Mouse (Mus musculus) midbrain, embryonic 10.5 days (tissue): ENCODE results near the gene Kcng4. TPM values are rescaled to one million over a fixed set of nuclear protein-coding genes. Genes with fewer than 3 reads are reported as not detected.

Source experiments
- DNase-seq: peaks from one replicate; pipeline ENCODE4 v3.0.0-alpha.2; 2017; ENCODE audit warnings: low spot score
- H3K27ac ChIP-seq: fragments of 300-500 bp; sonication (generic); replicated peaks from 2 replicates; pipeline ENCODE4 v1.5.1; 2016; ENCODE audit warnings: mild to moderate bottlenecking
- H3K27me3 ChIP-seq: fragments of 300-500 bp; sonication (generic); 2 replicates; pipeline ENCODE4 v1.6.1; 2016; ENCODE audit warnings: low read depth, mild to moderate bottlenecking; ENCODE audit not compliant: poor library complexity, severe bottlenecking
- H3K36me3 ChIP-seq: fragments of 300-500 bp; sonication (generic); 2 replicates; pipeline ENCODE4 v1.6.1; 2016; ENCODE audit warnings: mild to moderate bottlenecking, moderate library complexity
- H3K4me1 ChIP-seq: fragments of 300-500 bp; sonication (generic); 2 replicates; pipeline ENCODE4 v1.6.1; 2016
- H3K4me3 ChIP-seq: fragments of 300-500 bp; sonication (generic); 2 replicates; pipeline ENCODE4 v1.5.1; 2016; ENCODE audit warnings: mild to moderate bottlenecking, moderate library complexity
- H3K9me3 ChIP-seq: fragments of 300-500 bp; sonication (generic); replicated peaks from 2 replicates; pipeline ENCODE4 v1.6.1; 2016; ENCODE audit warnings: mild to moderate bottlenecking
- whole genome bisulfite sequencing: fragments of 180-500 bp; shearing (Covaris S2); methylation state at CpG from one replicate; pipeline ENCODE4 v1.1.7; 2016; 5-methylcytosine and 5-hydroxymethylcytosine counted together
- polyA plus RNA-seq: library from polyadenylated mRNA; unstranded; fragments of >200 nt; fragmentation: Nextera tagmentation; extraction: Ambion mirVana; gene quantifications from 2 replicates; pipeline ENCODE4 v1.2.1, GENCODE M21; 2016

Kcng4 gene
- polyA plus RNA-seq, 1 experiment from 2014 or later, result 0.19 TPM

DNA sequence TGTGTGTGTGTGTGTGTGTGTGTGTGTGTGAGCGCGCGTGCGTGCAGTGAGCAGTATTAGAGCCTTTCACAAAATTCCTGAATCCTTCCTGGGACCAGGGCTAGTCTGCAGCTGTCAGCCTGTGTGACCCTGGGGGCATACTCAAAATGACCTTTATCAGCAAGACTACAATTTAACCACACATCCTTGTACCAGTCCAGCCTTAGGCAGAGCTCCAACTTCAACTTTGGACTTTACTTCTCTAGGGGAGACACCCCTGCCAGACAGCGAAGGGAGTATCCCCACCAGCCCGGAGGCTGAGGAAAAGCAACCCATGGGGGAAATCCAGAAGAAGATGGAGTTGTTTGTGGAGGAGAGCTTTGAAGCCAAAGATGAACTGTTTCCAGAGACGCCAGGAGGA, 44.0 kb downstream of the Kcng4 start:
- Histone ChIP-seq H3K4me1 (peaks cover 33% of the 10 kb centered on the region), H3K36me3 (peaks cover 6% of the 10 kb centered on the region), H3K4me3 (no peak overlapping the region), H3K9me3 (no peaks in the 10 kb centered on the region), H3K27me3 (no peaks in the 10 kb centered on the region), H3K27ac (no peak overlapping the region)
- WGBS, result 88% methylated on average over 7 of the region's 7 CpGs
- DNase-seq, result no peak

GRCm38 (mm10) chr8:119590348-119590747, 45.1 kb downstream of the Kcng4 start:
- no peak for DNase-seq
- Histone ChIP-seq H3K4me3 (no peak overlapping the region), H3K27ac (no peak overlapping the region), H3K9me3 (no peaks in the 10 kb centered on the region), H3K27me3 (peaks cover 8% of the 10 kb centered on the region), H3K4me1 (peaks cover 36% of the 10 kb centered on the region), H3K36me3 (no peaks in the 10 kb centered on the region)
- WGBS, result 83% methylated on average over 14 of the region's 14 CpGs

- Histone ChIP-seq H3K4me3 (no peak overlapping the region), H3K36me3 (no peaks in the 10 kb centered on the region), H3K27ac (no peak overlapping the region), H3K27me3 (peaks cover 8% of the 10 kb centered on the region), H3K9me3 (no peaks in the 10 kb centered on the region), H3K4me1 (peaks cover 24% of the 10 kb centered on the region)
- peak; percentile 31 for DNase-seq
- WGBS, result 25% methylated on average over 10 of the region's 10 CpGs
These were observed 46.6 kb downstream of the Kcng4 start for GRCm38 (mm10) chr8:119588844-119589243.

GRCm38 (mm10) chr8:119588321-119588720, 47.2 kb downstream of the Kcng4 start:
- DNase-seq, result no peak
- Histone ChIP-seq H3K9me3 (no peaks in the 10 kb centered on the region), H3K27ac (no peak overlapping the region), H3K4me1 (peaks cover 24% of the 10 kb centered on the region), H3K27me3 (peaks cover 8% of the 10 kb centered on the region), H3K4me3 (no peak overlapping the region), H3K36me3 (no peaks in the 10 kb centered on the region)
- 64% methylated on average over 4 of the region's 4 CpGs for WGBS

- Histone ChIP-seq H3K36me3 (no peaks in the 10 kb centered on the region), H3K4me1 (peaks cover 13% of the 10 kb centered on the region), H3K4me3 (peak overlapping the region; percentile 47), H3K27ac (peak overlapping the region; percentile 55), H3K9me3 (no peaks in the 10 kb centered on the region), H3K27me3 (peaks cover 8% of the 10 kb centered on the region)
- no peak for DNase-seq
- 29% methylated on average over 24 of the region's 24 CpGs for WGBS
These were observed 49.6 kb downstream of the Kcng4 start for GRCm38 (mm10) chr8:119585901-119586300.

GRCm38 (mm10) chr8:119580441-119581161, 54.9 kb downstream of the Kcng4 start:
- H3K4me1 ChIP-seq, result peaks cover 2% of the 10 kb centered on the region
- H3K9me3 ChIP-seq, result no peaks in the 10 kb centered on the region
- H3K36me3 ChIP-seq, result no peaks in the 10 kb centered on the region
- H3K4me3 ChIP-seq, result no peak overlapping the region
- 90% methylated on average over 5 of the region's 5 CpGs for WGBS
- H3K27me3 ChIP-seq, result peaks cover 40% of the 10 kb centered on the region
- H3K27ac ChIP-seq, result no peak overlapping the region
- DNase-seq, result no peak

DNA sequence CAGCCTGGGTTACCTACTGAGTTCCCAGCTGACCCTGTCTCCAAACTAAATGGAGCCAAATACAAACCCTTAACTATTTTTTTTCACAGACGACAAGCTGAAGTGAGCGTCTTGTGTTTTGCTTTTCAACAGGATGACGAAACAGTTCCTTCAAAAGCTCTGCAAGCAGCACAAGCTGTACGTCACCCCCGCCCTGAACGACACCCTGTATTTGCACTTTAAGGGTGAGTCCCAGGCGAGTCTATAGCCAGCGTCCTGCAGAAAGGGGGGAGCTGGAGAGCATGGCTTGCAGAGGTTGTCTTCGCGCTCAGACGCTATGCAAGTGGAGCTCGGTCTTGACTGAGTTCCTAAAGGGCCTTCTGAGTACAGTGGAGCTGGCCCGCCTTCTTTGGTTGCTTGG, 56.4 kb downstream of the Kcng4 start:
- WGBS, result 43% methylated on average over 13 of the region's 13 CpGs
- Histone ChIP-seq H3K27me3 (peaks cover 40% of the 10 kb centered on the region), H3K27ac (no peak overlapping the region), H3K4me3 (no peak overlapping the region), H3K9me3 (no peaks in the 10 kb centered on the region), H3K36me3 (no peaks in the 10 kb centered on the region), H3K4me1 (peaks cover 15% of the 10 kb centered on the region)
- no peak for DNase-seq

GRCm38 (mm10) chr8:119575366-119575726, 60.1 kb downstream of the Kcng4 start:
- H3K36me3 ChIP-seq, result no peaks in the 10 kb centered on the region
- peaks cover 36% of the 10 kb centered on the region for H3K4me1 ChIP-seq
- no peaks in the 10 kb centered on the region for H3K9me3 ChIP-seq
- H3K27ac ChIP-seq, result peak overlapping the region; percentile 92
- peaks cover 47% of the 10 kb centered on the region for H3K27me3 ChIP-seq
- no peak for DNase-seq
- WGBS, result 2% methylated on average over 16 of the region's 16 CpGs
- H3K4me3 ChIP-seq, result peak overlapping the region; percentile 90

GRCm38 (mm10) chr8:119574437-119575365, 60.8 kb downstream of the Kcng4 start, which contains the start of the genes Hsdl1 and Dnaaf1:
Gene Hsdl1 (minus strand): TSS chr8:119575183.
Gene Dnaaf1 (plus strand): TSS chr8:119575235.
- DNase-seq, result peak; percentile 94
- peaks cover 42% of the 10 kb centered on the region for H3K4me1 ChIP-seq
- H3K27me3 ChIP-seq, result peaks cover 44% of the 10 kb centered on the region
- peak within 1 kb of the TSS; percentile 90 for H3K4me3 ChIP-seq
- WGBS, result under 1% methylated on average over 90 of the region's 97 CpGs
- H3K9me3 ChIP-seq, result no peaks in the 10 kb centered on the region
- H3K36me3 ChIP-seq, result no peaks in the 10 kb centered on the region
- H3K27ac ChIP-seq, result peak within 1 kb of the TSS; percentile 92

Other genes with a start within 250 kb of the Kcng4 start
- gene Mlycd, start 240.8 kb downstream of the Kcng4 start, polyA plus RNA-seq, result 10.9 and 11.4 TPM in 2 replicates
- 0.21 and 0.23 TPM in 2 replicates for gene Osgin1, start 201.6 kb downstream of the Kcng4 start, polyA plus RNA-seq
- gene Necab2, start 189.0 kb downstream of the Kcng4 start, polyA plus RNA-seq, result 16.3 and 17.0 TPM in 2 replicates
- 0.15 and 1.1 TPM in 2 replicates for gene Slc38a8, start 134.0 kb downstream of the Kcng4 start, polyA plus RNA-seq
- 111 and 112 TPM in 2 replicates for gene Mbtps1, start 76.9 kb downstream of the Kcng4 start, polyA plus RNA-seq
- 73.0 and 88.9 TPM in 2 replicates for gene Hsdl1, start 60.5 kb downstream of the Kcng4 start, polyA plus RNA-seq
- 0.19 and 0.30 TPM in 2 replicates for gene Dnaaf1, start 60.4 kb downstream of the Kcng4 start, polyA plus RNA-seq
- 15.3 and 16.7 TPM in 2 replicates for gene Taf1c, start 30.5 kb downstream of the Kcng4 start, polyA plus RNA-seq
- 0.28 TPM in 1 of 2 replicates, not detected in the other for gene Adad2, start 22.9 kb downstream of the Kcng4 start, polyA plus RNA-seq
- 20.5 and 32.9 TPM in 2 replicates for gene Wfdc1, start 30.7 kb upstream of the Kcng4 start, polyA plus RNA-seq
- gene Atp2c2, start 64.3 kb upstream of the Kcng4 start, polyA plus RNA-seq, result 1.2 and 1.6 TPM in 2 replicates
- gene Tldc1, start 142.7 kb upstream of the Kcng4 start, polyA plus RNA-seq, result 15.4 and 16.4 TPM in 2 replicates
- gene Cotl1, start 204.9 kb upstream of the Kcng4 start, polyA plus RNA-seq, result 150 and 197 TPM in 2 replicates
- gene Klhl36, start 226.6 kb upstream of the Kcng4 start, polyA plus RNA-seq, result 12.8 and 13.0 TPM in 2 replicates